Mouse (Mus musculus) cerebellum, adult 11-12 months (tissue): ENCODE measurements at regions not wholly inside any gene's neighbourhood (a gene's known extent, or its start where the extent isn't known, plus 50 kb on each side); places are given as distances from the start of the nearest gene placed in this dataset.

Source experiments
- DNase-seq: peaks from one replicate; pipeline ENCODE4 v3.0.0; 2022

DNA sequence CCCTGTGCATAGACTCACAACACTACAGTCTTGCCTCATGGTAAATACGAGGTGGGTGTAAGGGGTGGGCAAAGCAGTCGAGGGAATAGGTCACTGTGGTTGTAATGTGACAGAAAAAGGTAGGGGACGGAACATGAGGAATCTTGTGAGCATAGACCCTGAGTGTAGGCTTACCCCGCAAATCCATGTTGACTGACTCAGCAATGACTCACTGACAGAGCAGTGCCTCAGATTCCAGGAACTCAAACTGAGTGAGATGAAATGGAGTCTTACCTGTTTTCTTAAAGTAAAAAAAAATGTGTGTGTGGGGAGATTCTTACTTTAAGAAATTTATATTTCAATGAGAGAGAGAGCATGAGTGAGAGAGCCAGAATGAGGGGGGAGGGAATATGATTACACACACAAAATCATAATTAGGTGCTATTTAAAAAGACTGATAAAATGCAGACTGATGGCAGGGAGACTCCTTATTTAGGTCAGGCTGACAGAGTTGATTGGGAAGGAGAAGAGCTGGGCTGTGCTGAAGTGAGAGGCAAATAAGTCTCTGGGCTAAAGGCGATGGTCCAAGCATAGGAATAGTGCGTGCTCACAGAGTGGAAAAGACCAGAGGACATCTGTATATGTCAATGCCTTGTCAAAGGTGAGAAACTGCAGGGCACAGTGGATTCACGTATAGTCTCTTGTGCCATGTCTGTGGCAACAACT is 631.0 kb upstream of the Fam160b2 start:
- DNase-seq: no peak

DNA sequence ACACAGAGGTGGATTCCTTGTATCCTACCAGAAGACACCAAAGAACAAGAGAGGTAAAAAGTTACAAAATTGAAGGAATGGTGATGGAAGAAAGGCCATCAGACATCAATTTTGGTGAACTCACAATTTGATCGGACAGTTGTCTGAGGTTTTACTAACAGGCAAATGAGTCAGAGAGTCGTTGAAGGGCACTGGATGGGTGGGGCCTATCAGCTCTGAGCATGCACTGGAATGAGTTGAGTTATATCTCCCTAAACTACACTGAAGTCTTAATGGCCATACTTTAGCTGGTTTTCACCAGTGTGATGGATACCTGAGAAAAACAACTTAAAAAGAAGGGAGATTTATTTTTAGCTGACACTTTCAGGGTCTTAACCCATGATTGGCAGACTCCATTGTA is 630.3 kb upstream of the Fam160b2 start:
- no peak for DNase-seq

DNA sequence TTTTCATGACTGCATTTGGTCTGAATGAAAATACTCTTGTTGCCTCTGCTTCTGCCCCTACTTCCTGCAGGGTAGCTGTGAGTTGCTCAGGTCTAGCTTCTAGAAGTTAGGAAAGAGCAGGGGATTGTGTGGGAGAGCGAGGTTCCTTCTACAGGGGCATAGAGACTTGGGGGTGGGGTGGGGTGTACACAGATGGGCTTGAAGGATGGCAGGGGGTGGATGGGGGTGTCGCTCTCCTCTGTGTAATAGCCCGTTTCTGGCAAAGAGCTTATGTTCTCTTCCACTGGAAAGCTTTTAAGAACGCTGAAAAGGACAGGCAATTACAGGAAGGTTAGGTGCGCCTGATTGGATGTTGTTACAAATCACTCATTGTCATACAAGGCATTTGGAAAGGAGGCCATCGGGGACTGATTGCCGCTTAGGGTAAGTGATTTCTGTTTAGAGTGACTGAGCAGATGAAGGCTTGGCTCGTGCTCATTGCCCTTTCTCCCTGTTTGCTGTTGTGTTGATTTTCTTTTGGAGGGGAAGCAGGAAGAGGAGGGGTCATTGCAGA is 629.3 kb upstream of the Fam160b2 start:
- DNase-seq: no peak

DNA sequence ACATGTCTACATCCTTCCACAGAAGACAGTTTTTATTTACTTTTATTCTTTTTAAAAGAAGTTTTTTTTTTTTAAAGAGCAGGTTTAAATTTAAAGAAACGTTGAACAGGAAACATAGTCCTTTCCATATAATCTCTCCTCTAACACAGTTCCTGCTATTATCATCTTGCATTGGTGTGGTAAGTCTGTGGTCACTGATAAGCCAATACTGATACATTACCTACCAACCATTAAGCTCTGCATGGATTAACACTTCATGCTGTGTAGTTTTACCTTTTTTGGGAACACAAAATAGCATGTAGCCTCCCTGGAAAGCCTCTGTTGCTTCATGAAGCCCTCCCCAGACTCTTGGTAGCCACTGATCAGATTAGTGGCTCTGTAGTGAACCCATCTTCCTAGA is 617.4 kb upstream of the Fam160b2 start:
- no peak for DNase-seq

DNA sequence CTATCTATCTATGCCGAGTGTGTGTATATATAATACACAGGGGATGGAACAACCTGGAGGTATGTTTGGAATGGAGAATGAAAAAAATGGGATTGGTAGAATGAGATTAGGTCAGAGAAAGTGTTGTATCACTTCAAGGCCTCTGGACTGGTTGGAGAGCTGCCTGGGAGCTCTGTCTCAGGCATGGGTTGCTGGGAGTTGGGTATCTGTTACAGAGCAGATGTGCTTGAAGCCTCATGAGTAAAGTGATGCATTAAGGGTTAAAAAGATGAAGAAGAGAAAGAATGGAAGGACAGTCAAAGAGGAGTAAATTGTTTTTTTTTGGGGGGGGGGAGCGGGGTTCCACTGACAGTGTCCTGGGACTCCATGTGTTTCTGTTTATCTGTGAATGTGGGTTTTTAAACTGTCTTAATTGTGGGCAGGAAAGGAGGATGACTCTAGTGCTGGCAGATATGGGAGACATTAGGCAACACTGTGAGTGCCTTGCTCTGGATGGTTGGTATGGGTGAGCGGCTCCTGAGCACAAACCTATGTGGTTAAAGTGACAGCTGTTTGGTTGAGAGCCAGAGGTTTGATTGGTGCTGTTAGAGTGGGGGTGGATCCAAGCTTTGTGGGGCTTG is 611.8 kb upstream of the Fam160b2 start:
- no peak for DNase-seq

DNA sequence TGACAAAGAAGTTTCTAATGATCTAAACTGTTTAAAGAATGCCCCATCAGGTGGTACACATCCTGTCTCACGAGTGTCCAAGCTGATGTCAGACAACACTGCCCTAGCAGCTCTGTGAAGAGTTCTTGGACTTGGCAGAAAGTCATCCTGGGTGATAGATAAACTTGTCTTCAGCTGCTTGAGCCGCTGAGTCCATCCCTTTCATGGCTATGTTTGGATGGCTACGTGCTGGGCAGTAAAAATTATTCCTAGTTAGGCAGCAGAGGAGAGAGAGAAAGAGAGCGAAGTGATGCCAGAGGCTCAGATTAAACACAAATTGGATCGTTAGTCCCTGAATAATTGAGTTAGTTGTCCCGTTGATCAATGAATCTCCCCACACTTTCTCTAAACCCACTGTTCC is 603.8 kb upstream of the Fam160b2 start:
- DNase-seq: no peak

DNA sequence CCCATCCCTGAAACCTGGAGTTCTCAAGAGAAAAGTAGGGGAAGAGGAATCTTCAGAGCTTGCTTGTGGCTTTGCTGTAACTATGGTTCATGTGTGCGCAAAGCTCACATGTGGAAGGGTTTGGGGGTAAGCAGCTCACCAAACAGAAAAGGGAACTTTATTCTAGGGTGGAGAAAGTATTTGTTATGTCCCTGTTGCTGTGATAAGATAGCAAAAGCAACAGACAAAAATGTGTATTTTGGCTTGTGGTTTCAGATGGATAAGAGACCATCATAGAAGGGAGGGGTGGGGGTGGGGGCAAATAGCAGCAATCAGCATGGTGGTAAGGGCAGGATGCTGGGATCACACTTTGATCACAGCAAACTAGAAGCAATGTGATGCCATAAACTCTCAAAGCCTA is 601.3 kb upstream of the Fam160b2 start:
- no peak for DNase-seq

DNA sequence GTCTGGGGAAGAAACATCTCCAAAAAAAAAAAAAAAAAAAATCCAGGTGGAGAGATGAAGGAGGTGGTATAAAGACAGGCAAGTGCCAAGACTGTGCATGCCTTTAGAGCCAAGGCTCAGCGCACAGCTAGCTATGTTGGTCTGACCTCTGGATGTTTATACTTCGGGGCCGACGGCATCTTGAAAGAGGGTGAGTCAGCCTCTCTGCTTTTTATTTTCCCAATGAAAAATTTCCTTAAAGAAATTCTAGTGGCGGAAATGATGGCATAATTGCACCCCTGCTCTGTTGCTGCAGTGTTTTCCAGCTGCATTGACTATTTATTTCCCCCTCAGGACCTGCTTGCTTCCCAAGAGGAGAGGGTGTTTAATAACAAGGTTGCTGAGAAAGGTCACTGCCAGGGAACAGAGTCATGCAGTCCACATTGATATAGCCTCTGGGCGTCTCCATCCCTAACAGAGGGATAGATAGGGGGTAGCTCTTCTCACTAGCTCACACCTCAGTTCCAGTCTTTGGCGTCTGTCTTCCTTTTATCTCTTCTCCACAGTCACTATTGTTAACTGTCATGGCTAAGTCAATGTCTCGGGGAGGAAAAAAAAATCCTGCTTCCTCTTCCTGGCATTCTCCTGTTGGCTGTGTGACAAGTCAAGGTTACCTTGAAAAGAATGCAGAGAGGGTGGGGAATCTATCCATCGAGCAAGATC is 599.7 kb upstream of the Fam160b2 start:
- no peak for DNase-seq

DNA sequence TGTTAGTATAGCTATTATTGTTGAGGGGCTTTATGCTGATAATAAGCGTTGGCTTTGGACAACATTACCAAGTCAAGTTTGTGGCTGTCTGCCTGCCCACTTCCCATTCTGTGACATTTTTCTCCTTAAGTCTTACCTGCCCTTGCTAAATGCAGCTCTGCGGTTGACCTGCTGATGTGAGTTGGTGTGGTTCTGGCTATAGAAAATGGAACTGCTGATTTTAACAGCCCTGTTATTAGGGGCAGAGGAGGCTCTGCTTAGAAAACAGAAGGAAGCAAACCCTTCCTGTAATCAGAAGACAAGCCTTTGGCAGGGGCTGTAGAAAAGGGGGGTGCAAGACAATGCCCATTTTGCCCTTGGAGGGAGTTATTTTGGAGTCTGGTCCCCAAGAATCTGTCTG is 594.6 kb upstream of the Fam160b2 start:
- no peak for DNase-seq

DNA sequence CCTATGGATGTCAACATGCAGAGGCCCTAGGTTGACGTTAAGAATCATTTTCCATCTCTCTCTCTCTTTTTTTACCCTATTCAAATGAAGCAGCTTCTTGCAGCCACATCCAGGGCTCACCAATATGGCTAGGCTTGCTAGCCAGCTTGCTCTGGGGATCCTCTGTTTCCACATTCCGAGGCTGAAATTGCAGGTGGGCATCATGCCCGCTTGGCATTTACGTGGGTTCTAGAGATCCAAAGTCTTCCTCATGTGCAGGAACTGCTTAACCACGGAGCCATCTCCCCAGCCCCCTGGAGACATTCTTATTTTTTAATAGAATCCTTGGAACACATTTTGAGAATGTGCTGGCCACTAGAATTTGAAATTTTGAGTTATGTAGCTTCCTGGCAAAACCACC is 592.9 kb upstream of the Fam160b2 start:
- DNase-seq: no peak

DNA sequence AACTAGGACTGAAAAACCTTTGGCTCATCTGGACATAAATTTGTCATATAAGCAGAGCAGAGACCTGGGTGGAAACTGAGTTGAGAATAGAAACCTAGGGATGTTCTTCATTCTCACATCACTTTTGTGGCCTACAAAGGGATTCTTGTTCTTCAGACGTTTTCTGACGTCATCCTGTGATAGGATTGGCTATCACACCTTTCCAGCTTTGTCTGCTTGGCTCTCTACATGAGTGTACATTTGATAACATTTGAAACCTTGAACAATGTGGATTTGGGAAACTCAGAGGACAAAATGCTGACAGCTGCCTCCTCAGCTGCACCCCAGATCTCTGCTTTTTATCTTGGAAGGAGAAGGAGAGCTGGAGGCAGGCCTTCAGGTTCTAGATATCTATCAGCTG is 589.7 kb upstream of the Fam160b2 start:
- DNase-seq: no peak

DNA sequence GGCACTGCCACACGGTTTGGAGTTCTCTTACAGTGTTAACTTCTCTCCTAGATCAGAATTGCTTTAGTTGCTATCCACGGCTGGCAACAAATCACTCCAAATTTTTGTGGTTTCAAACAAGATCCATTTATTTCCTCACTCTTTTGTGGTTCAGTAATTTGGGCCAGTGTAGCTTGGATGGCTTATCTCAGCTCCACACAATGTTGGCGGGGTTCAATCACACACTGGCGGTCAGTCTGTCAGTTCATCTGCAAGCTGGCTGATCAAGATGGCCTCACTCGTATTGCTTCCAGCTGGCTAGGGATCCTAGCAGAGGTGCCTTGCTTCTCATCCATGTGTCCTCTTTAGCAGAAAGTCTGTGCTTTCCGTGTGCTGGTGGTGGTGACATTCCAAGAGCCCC is 577.7 kb upstream of the Fam160b2 start:
- DNase-seq: no peak

DNA sequence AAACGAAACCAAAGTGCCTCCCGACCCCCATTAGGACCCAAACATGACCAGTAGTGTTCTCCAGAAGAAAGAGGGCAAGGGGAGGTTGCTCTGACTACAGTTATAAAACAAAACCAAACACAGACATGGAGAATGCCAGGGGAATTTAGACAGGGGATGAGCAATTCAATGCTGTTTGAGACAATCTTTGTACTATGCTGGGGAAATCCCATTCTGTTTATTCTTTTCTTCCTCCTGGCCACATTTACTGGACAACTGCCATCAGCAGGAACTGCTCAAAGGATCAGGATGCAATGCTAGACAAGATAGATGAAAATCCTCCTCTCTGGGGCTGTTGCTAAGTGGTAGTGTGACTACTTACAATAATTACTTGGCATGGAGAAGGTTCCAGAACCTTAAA is 574.5 kb upstream of the Fam160b2 start:
- DNase-seq: no peak

DNA sequence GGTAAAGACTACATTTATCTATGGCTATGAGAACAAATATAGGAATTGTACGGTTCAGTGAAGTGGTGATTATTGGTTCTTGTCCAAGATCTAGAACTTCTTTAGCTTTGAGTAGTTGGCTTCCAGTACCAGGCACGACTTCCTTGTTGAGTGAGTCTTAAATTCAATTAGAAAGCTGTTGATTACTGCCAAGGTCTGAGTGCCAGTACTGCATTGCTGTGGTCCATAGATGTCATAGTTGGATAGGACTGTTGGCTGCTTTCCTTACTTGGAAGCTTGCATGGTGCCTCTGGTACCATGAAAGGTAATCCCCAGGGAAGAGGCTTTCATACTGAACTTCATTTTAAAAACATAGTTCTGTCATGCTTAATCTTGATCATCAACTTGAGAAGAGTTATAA is 559.9 kb upstream of the Fam160b2 start:
- DNase-seq: no peak

DNA sequence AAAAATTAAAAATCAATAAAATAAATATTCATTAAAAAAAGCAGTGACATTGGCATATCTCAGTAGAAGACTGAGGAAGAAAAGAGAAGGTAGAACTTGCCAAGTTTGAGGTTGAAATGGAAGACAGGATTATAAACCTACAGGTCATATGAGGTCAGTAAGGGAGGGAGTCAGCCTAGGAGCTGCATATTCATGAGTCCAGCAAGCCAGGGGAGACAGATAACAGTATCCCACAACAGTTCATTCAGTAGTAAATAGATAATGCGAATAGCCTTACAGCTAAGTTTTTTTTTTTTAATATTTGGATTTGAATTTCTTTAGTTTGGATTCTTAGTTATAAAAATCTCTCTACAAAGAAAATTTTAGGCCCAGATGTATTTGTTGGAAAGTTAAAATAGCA is 542.8 kb upstream of the Fam160b2 start:
- DNase-seq: no peak

DNA sequence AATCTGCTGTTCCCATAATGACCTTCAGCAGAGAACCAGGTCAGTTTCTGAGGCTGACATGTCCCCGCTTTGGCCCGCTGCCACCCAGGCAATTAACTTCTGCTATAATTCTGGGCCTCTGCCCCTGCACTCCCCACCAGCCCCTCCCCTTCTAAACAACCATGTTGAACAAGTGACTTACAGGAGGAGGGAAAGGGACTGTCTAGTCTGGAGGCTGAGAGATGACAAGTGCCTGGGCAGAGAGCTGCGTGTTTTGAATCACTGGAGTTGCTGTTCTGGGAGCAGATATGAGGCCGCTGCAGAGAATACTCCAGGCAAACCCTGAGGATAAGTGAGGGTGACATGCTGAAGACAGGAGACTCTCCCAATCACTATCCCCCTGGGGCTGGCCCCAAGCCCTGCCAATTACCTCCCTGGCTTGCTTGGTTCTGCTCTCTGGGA is 530.2 kb upstream of the Fam160b2 start:
- DNase-seq: peak; percentile 9

DNA sequence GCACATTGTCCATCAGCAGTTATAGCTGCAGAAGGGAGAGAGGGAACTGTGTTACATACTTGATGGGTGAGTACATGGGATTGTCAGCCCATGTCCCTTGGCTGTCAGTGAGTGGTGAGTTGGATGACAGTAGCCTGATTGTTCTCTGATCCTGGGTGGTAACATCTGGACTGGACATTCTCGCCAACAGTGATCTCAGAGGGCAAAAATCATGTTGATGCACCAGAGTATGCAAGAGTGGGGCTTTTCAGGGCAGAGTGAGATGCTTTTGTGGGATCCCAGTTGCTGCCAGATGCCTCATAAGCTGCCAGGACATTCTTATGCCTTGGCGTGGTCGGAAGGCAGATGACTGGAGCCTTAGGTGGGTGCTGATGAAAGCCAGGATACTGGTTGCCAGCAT is 528.9 kb upstream of the Fam160b2 start:
- peak; percentile 25 for DNase-seq

DNA sequence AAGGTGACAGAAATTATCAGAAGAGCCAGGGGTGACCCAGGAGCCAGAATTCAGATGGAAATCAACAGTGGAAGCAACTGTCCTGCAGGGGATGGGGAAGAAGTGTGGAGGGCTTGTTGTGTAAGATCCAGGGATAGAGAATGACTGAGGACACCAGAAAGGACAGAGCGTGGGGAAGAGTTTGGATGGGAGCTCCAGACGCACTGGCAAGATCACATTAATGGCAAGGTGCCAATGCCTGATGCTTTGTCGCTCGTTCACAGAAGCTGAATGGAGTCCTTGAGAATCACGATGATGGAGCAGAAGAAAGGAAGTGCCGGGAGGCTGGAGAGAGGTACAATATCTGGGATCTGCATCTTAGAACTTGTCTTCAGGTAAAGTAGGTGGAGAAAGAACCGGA is 519.0 kb upstream of the Fam160b2 start:
- DNase-seq: no peak

DNA sequence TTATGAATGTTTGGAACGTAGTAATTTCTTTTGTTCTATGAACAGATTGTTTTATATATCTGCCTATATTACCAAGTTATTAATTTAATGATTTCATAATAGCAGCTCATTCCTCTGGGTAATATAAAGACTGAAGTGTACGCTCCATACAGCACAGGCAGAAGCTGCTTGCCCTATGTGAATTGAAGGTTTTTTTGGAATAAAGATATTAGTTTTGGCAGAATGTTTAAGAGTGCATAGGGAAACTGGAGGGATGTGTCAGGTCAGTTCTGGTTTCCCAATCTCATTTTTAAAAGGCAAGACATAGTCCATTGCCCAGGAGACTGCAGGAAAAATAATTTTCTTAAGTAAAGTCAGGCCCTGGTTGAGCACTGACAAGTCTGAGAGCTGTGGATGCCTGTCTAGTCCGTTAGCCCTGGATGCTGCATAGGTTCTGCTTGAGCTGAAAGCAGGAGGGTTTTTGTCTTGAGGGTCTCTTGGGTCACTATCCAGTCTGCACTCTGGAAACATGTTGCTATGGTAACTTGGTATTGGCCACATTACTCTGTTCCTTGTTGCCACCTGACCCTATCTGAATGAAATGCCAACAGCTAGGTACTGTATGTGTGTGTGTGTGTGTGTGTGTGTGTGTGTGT is 516.3 kb upstream of the Fam160b2 start:
- no peak for DNase-seq

DNA sequence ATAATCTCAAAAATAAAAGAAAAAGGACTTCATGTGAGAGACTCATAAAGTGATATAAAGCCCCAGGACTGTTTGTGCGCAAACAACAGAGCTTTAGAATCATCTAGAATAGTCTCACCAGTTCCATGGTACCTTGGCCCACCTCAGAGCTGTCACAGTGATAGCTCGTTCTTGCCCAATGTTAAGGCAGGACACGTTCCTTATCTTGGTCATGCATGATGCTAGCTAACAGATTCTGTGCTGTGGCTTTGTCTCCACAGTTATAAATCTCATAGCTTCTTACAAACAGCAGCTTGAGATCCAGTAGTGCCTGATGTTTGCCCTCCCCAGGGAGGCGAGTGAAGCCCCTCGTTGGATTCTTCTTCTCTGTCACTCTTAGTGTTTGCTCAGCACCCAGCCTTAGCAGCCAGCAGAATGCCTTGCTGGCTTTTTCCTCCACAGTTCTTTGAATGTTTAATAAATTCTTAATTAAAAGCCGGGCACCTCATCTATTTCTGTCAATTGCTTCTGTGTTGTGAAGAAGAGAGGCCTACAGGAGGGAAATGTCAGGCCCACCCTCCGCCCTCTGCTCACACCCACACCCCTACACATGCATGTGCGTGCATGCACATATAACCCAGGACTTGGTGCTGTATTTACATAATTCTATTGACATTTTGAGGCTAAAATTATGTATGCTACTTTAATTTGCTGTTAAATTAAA is 515.6 kb upstream of the Fam160b2 start:
- DNase-seq: no peak

DNA sequence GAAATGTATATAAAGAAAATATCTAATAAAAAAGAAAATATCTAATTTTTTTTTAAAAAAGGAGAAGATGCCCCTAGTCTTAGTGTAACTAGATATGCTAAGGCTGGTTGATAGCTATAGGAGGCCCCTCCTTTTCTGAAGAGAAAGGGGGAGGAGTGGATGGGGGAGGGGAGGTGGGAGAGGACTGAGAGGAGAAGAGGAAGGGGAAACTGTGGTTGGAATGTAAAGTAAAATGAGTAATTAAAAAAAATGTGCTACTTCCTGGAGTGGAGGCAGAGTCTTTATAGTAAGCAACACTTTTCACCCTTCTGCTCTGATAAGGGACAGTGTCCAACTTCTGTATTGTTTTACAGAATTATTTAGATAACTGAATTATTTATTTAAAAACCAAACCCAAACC is 513.6 kb upstream of the Fam160b2 start:
- no peak for DNase-seq

DNA sequence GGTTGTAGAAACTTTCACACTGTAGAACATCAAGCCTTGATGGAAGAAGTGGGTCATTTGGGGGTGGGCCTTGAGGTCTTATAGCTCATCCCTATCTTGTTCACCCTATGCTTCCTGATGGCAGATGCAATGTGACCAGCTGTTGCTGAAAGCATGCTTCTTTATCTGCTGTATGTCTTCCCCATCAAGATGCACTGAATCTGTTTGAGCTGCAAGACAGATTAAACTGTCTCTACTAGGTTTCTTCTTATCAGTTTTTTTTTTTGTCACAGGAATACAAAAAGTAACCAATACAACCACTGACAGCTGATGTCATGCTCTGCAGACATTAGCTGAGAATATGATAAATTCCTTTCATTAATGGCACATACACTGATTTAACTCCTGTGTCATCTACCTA is 505.0 kb upstream of the Fam160b2 start:
- no peak for DNase-seq

DNA sequence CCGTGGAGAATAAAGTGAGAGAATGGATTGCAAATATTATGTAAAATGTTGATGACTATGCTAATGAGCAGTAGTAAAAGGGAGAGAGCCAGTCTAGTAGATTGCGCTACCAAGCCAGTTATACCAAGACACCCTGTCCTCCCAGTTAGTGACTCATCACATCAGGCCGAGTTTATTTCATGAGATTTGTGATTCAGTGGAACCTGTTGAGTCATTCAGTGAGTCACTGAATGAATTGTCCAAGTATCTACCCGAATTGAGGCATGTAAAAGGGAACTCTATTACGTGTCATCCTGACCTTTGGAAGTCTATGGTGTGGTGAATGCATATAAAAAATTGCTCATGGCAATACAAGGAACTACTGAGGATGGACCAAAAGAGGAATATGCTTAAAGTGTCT is 504.3 kb upstream of the Fam160b2 start:
- no peak for DNase-seq
